Mouse (Mus musculus) gastrocnemius, postnatal 10 days (tissue): ENCODE results near the gene Spryd4. TPM values are rescaled to one million over a fixed set of nuclear protein-coding genes. Genes with fewer than 3 reads are reported as not detected.
"Not testable (repeated sequence)": the region's sequence is repeated elsewhere in the genome, so short reads cannot be mapped to it uniquely, and the experiment has no call there.

Experiments used
- DNase-seq: peaks from one replicate; pipeline ENCODE4 v3.0.0; 2021; ENCODE audit warnings: mixed read lengths
- total RNA-seq, 2 experiments: library from RNA; stranded (reverse); gene quantifications; 2 replicates each; pipeline ENCODE4 v1.2.3; 2021

Spryd4 gene
- total RNA-seq, 2 experiments from 2014 or later: 36.9 to 37.7 TPM

GRCm38 (mm10) chr10:128187181-128187605 is 24.4 kb downstream of the Spryd4 start:
- DNase-seq: no peak

GRCm38 (mm10) chr10:128185959-128186358 is 25.6 kb downstream of the Spryd4 start:
- DNase-seq: peak; percentile 82

GRCm38 (mm10) chr10:128185277-128185940 is 26.2 kb downstream of the Spryd4 start:
- no peak for DNase-seq

- DNase-seq: no peak
Measured at GRCm38 (mm10) chr10:128184296-128184695, 27.3 kb downstream of the Spryd4 start.

GRCm38 (mm10) chr10:128179989-128180388 is 31.6 kb downstream of the Spryd4 start, which contains the start of gene Rbms2:
TSS of gene Rbms2 (minus strand) at chr10:128180297.
- peak; percentile 16 for DNase-seq

- DNase-seq: no peak
Measured at GRCm38 (mm10) chr10:128177316-128177715, 34.3 kb downstream of the Spryd4 start.

- peak; percentile 49 for DNase-seq
Measured at GRCm38 (mm10) chr10:128175996-128176755, 35.4 kb downstream of the Spryd4 start.

- DNase-seq: no peak
Measured at GRCm38 (mm10) chr10:128175302-128175701, 36.3 kb downstream of the Spryd4 start.

- DNase-seq: not testable (repeated sequence)
Measured at GRCm38 (mm10) chr10:128171348-128171747, 40.3 kb downstream of the Spryd4 start.

GRCm38 (mm10) chr10:128167091-128167490 is 44.5 kb downstream of the Spryd4 start:
- no peak for DNase-seq

GRCm38 (mm10) chr10:128165726-128166125 is 45.9 kb downstream of the Spryd4 start:
- not testable (repeated sequence) for DNase-seq

Other genes with a start within 250 kb of the Spryd4 start
- not detected for gene Hsd17b6, start 204.2 kb downstream of the Spryd4 start, total RNA-seq
- gene Prim1, start 196.6 kb downstream of the Spryd4 start, total RNA-seq: 1 to 10 TPM; 5.0 to 6.5 TPM
- gene Naca, start 176.2 kb downstream of the Spryd4 start, total RNA-seq: 100 to 1,000 TPM; 517 to 566 TPM
- 10 to 100 TPM; 76.1 to 84.5 TPM for gene Ptges3, start 152.9 kb downstream of the Spryd4 start, total RNA-seq
- gene Atp5b, start 128.5 kb downstream of the Spryd4 start, total RNA-seq: 1,000 to 10,000 TPM; 3,585 to 4,036 TPM
- 10 to 100 TPM; 16.1 to 22.7 TPM for gene Baz2a, start 120.2 kb downstream of the Spryd4 start, total RNA-seq
- 10 to 100 TPM; 64.2 to 65.3 TPM for gene Rbms2, start 31.5 kb downstream of the Spryd4 start, total RNA-seq
- gene Gls2, start 17.4 kb downstream of the Spryd4 start, total RNA-seq: 1 to 10 TPM; 1.1 to 1.4 TPM
- not detected for gene Mip, start 14.0 kb upstream of the Spryd4 start, total RNA-seq
- gene Timeless, start 20.3 kb upstream of the Spryd4 start, total RNA-seq: 1 to 10 TPM; 7.5 to 8.8 TPM
- gene Apon, start 42.3 kb upstream of the Spryd4 start, total RNA-seq: under 1 TPM; 0.14 to 0.20 TPM
- under 1 TPM in 1 of 2 experiments, not detected in 1; 0.20 TPM for gene Apof, start 56.9 kb upstream of the Spryd4 start, total RNA-seq
- 1 to 10 TPM; 5.9 to 7.6 TPM for gene Stat2, start 58.8 kb upstream of the Spryd4 start, total RNA-seq
- gene Il23a, start 86.9 kb upstream of the Spryd4 start, total RNA-seq: not detected
- gene Pan2, start 91.5 kb upstream of the Spryd4 start, total RNA-seq: 10 to 100 TPM in 1 of 2 experiments, 1 to 10 TPM in 1; 10.0 to 13.9 TPM
- 10 to 100 TPM; 62.5 to 71.7 TPM for gene Cnpy2, start 110.7 kb upstream of the Spryd4 start, total RNA-seq
- 100 to 1,000 TPM; 483 to 549 TPM for gene Cs, start 125.9 kb upstream of the Spryd4 start, total RNA-seq
- gene Coq10a, start 157.2 kb upstream of the Spryd4 start, total RNA-seq: 100 to 1,000 TPM; 170 to 198 TPM
- gene Ankrd52, start 165.3 kb upstream of the Spryd4 start, total RNA-seq: 10 to 100 TPM; 47.3 to 50.9 TPM
- gene Slc39a5, start 189.4 kb upstream of the Spryd4 start, total RNA-seq: not detected
- gene Nabp2, start 199.7 kb upstream of the Spryd4 start, total RNA-seq: 10 to 100 TPM; 50.7 to 51.3 TPM
- 10 to 100 TPM; 16.4 to 19.1 TPM for gene Rnf41, start 199.8 kb upstream of the Spryd4 start, total RNA-seq
- gene Smarcc2, start 247.4 kb upstream of the Spryd4 start, total RNA-seq: 10 to 100 TPM; 47.0 to 62.8 TPM